Mouse (Mus musculus): Measurements from ENCODE around the gene Trim9. TPM values are rescaled to one million over a fixed set of nuclear protein-coding genes. Genes with fewer than 3 reads are reported as not detected.

Gene Trim9
- 1 to 10 TPM; 1.8 to 3.4 (median 3.1) TPM for total RNA-seq (2022)

- DNase-seq: peak; percentile 95
Measured at GRCm38 (mm10) chr12:70347202-70347841, at the start of gene Trim9. Gene Trim9 (minus strand): TSS chr12:70347614.

GRCm38 (mm10) chr12:70395061-70395460 lies 47.6 kb upstream of the Trim9 start:
- DNase-seq: peak; percentile 69

- peak; percentile 17 for DNase-seq
Measured at GRCm38 (mm10) chr12:70391236-70391635, 43.8 kb upstream of the Trim9 start.

- DNase-seq: no peak
Measured at GRCm38 (mm10) chr12:70374976-70375375, 27.6 kb upstream of the Trim9 start.

- no peak for DNase-seq
Measured at GRCm38 (mm10) chr12:70372874-70373273, 25.5 kb upstream of the Trim9 start.

GRCm38 (mm10) chr12:70369348-70369747 lies 21.9 kb upstream of the Trim9 start:
- DNase-seq: no peak

GRCm38 (mm10) chr12:70368820-70369219 lies 21.4 kb upstream of the Trim9 start:
- DNase-seq: no peak

- DNase-seq: peak; percentile 8
Measured at GRCm38 (mm10) chr12:70367326-70368248, 20.2 kb upstream of the Trim9 start.

GRCm38 (mm10) chr12:70363016-70363415 lies 15.6 kb upstream of the Trim9 start:
- DNase-seq: no peak

GRCm38 (mm10) chr12:70360276-70360675 lies 12.9 kb upstream of the Trim9 start:
- DNase-seq: no peak

GRCm38 (mm10) chr12:70359443-70359842 lies 12.0 kb upstream of the Trim9 start:
- DNase-seq: no peak

- no peak for DNase-seq
Measured at GRCm38 (mm10) chr12:70354926-70355325, 7.5 kb upstream of the Trim9 start.

GRCm38 (mm10) chr12:70350490-70350889 lies 3.1 kb upstream of the Trim9 start:
- no peak for DNase-seq

GRCm38 (mm10) chr12:70349788-70350187 lies 2.4 kb upstream of the Trim9 start:
- no peak for DNase-seq

- DNase-seq: no peak
Measured at GRCm38 (mm10) chr12:70348026-70348425, 612 bp upstream of the Trim9 start.

- peak; percentile 8 for DNase-seq
Measured at GRCm38 (mm10) chr12:70346139-70347026, 1.0 kb downstream of the Trim9 start.

GRCm38 (mm10) chr12:70345531-70346138 lies 1.8 kb downstream of the Trim9 start:
- no peak for DNase-seq

- no peak for DNase-seq
Measured at GRCm38 (mm10) chr12:70335176-70335575, 12.2 kb downstream of the Trim9 start.

- DNase-seq: no peak
Measured at GRCm38 (mm10) chr12:70333253-70333805, 14.1 kb downstream of the Trim9 start.

GRCm38 (mm10) chr12:70329059-70329458 lies 18.4 kb downstream of the Trim9 start:
- DNase-seq: no peak

GRCm38 (mm10) chr12:70326956-70327355 lies 20.5 kb downstream of the Trim9 start:
- no peak for DNase-seq

- DNase-seq: no peak
Measured at GRCm38 (mm10) chr12:70326393-70326792, 21.0 kb downstream of the Trim9 start.

Measured in adrenal gland, adult 8-10 months (tissue).